Mouse (Mus musculus) embryo, embryonic 10 days (tissue): ENCODE data around the gene Nudt11.
A peak's percentile ranks its signal among the peaks of the same experiment; 100 is the strongest.
"Not testable (repeated sequence)": the region's sequence is repeated elsewhere in the genome, so short reads cannot be mapped to it uniquely, and the experiment has no call there.

Source experiments
- DNase-seq: peaks from one replicate; pipeline ENCODE4 v3.0.0-alpha.2; 2015; ENCODE audit warnings: low spot score

Gene Nudt11

DNA sequence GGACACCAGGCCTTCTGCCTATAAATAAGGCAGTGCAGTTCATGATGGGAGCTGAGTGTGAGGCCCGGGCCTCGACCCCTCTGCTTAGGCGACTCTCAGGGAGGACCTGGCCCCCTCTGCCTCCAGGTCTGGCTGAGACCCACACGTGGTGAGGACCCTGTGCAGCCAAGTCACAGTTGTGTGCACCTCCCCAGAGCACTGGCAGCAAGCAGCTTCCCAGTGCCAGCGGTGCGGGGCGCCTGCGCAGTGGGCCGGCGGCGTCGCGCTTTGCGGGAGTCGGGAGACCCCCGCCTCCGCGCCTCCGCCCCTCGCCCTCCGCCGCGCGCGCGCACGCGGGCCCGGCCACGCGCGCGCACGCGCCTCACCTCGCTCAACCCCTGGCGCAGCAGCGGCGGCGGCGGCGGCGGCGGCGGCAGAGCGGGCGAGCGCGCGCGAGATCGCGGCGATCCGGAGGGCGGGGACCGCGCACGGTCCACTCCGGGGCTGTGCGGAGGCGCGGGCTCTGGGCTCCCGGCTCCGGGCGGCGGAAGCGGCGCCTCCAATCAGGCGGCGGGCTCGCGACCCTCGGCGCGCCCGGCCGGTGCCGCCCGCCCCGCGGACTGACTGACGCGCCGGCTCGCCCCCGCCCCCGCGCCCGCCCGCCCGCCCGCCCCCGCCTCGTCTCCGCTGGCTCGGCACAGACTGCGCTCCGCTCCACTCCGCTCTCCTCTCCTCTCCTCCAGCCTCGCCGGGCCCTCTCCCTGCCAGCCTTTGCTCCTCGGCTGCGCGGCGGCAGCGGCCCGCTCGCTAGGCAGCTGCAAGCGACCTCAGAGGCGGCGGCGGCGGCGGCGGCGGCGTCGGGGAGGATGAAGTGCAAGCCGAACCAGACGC, at the start of gene Nudt11:
TSS of gene Nudt11 (plus strand) at position 388 of the 870 bp plus-strand sequence.
- DNase-seq = not testable (repeated sequence)

- DNase-seq = not testable (repeated sequence)
Observed at GRCm38 (mm10) chrX:6047936-6048614, 822 bp downstream of the Nudt11 start.

GRCm38 (mm10) chrX:6061563-6061962, 14.3 kb downstream of the Nudt11 start:
- no peak for DNase-seq

- no peak for DNase-seq
Observed at GRCm38 (mm10) chrX:6082954-6083680, 35.9 kb downstream of the Nudt11 start, which contains the start of gene AU022751. Gene AU022751 (minus strand): TSS chrX:6083419.

- DNase-seq = peak; percentile 16
Observed at GRCm38 (mm10) chrX:6091547-6091946, 44.3 kb downstream of the Nudt11 start.

DNA sequence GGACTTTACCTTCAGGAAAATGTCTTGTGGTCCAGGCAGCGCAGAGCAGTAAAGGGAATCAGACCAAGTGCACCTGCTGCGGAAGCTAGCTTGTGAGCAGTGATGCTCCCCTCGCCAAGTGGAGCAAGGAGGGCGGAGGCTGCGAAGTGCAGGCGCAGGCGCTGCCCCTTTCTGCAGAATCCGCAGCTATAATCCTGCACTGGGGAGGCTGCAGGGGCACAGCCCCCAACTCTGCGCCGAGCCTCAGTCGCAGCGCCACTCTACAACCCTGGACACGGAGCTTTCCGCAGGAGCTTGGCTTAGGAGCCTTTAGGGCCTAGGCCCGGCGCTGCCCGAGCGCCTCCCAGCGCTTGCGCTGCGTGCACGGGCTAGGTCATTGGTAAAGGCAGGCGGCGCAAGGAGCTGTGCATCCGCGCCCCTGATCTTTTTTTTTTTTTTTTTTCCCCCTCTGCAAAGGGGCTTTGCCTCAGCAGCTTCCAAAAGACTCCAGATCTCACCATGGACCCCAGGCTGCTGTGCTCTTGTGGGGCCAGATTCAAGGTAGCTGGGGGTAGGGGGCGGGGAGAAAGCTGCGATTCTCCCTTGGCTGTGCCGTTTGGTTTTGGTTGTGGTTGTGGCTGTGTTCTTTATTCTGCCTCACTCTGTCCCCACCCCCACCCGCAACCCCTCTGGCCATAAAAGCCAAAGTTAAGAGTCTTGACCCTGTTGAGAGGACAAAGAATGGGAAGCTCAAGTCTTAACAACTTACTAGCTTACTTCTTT, 44.9 kb downstream of the Nudt11 start:
- peak; percentile 64 for DNase-seq
